Mouse (Mus musculus): ENCODE results near the gene Rab5if.
"Not testable (repeated sequence)": the region's sequence is repeated elsewhere in the genome, so short reads cannot be mapped to it uniquely, and the experiment has no call there.

Rab5if gene

DNA sequence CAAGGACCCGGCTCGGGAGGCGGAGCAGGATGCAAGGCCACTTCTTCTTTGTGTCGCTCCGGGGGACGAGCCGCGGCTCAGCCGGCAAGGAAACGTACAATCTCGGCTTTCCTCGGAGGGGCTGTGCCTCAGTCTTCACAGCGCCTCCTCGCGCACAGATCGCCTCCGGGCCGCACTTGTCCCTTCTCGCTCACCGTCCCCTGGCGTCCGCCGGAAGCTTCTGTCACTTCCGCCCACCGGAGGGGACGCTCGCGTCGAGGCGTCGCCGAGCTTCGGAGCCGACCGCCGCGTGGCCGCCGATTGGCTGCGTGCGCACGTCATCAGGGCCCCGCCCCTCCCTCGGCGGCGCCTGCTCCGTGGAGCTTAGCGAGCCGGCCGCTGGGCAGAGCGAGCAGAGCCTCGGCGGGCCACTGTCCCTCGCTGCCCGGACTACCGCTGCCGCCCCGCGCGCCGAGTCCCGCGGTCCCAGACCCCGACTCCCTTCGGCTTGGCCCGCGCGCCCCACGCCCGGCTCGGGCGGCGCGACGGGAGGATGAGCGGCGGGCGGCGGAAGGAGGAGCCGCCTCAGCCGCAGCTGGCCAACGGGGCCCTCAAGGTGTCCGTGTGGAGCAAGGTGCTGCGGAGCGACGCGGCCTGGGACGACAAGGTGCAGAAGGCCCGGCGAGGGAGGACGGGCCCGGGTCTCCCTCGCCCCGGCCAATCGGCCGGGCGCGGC, at the start of gene Rab5if:
TSS of gene Rab5if (plus strand) at position 357 of the 715 bp plus-strand sequence.
- peak; percentile 99 for DNase-seq

DNA sequence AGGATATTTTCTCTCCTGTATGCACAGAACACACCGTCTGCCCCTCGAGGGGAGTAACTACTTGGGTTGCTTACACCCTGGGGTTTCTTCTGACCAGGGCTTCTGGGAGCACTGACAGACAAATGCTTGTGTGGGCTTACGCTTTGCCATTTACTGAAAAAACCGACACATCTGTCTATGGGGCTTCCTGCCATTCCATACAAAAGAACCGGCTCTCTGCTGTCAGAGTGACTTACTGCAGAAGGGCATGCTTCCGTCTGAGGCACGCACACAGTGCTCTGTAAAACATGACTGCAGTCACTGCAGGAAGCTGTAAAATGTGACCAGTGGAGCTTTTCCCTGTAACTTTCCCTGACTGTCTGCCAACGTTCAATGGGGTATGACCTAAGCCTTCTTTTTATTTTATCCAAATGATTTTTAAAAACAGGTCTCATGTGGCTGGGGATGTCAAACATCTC, 48.6 kb upstream of the Rab5if start:
- peak; percentile 34 to 42 for DNase-seq

DNA sequence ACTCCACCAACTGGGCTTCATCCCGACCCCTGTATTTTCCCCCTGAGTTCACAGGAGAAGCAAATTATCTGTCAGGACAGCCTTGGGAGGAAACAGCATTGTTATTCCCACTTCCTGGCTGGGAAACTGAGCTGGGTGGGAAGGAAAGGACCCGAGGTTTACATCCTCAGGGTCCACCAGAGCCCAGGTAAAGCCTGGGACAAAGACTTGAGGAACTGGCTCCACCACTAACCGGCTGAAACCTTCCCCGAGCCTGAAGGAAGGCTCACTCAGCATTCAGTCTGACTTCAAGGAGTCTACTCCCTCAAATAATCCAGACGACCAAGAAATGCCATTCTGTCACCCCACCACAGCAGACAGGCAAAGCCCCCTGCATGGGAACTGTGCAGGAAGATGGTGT, 48.0 kb upstream of the Rab5if start:
- DNase-seq = no peak

DNA sequence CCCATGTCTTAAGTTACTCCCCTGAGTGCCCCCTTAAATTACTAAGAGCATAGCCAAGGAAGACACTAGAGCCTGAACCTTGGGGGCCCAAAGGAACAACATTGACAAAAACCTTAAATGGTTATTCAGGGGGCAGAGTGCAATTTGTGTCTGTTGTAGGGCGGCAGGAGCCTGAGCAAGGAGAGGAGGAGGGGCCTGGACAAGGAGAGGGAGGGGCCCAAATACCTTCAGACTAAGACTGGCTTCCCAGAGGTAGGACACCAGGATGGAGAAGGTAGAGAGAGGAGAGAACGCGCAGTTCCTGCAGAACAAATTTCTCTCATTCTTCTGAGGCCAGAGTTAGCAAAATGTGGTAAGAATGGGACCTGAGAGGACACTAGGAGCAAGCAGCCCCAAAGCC, 47.5 kb upstream of the Rab5if start:
- DNase-seq = no peak

DNA sequence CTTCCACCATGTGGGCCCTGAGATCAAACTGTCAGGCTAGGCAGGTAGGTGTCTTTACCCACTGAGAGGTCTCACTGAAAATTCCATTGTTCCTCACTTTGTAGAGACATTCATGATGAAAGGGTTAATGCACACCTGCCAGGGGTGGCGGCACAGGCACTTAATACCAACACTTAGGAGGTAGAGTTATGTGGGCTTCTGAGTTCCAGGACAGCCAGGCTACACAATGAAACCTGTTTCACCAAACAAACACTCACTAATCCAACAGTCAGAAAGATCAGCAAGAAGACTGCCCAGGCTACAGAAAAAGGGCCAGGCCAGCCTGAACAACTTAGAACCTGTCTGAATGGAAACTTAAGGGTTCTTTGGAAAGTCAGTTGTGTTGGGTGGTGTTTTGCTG, 46.8 kb upstream of the Rab5if start:
- DNase-seq = no peak

DNA sequence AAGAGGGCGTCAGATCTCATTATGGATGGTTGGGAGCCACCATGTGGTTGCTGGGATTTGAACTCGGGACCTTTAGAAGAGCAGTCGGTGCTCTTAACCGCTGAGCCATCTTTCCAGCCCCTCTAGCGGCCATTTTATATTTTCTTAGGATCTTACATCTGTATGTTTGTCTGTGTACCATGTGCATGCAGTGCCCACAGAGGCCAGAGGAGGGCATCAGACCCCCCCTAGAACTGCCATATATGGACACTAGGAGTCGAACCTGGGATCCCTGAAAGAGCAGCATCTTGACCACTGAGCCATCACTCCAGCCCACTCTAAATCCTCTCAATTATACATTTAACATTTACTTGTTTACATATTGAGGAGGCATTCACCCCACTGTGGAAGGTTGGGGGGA, 37.8 kb upstream of the Rab5if start:
- not testable (repeated sequence) for DNase-seq

DNA sequence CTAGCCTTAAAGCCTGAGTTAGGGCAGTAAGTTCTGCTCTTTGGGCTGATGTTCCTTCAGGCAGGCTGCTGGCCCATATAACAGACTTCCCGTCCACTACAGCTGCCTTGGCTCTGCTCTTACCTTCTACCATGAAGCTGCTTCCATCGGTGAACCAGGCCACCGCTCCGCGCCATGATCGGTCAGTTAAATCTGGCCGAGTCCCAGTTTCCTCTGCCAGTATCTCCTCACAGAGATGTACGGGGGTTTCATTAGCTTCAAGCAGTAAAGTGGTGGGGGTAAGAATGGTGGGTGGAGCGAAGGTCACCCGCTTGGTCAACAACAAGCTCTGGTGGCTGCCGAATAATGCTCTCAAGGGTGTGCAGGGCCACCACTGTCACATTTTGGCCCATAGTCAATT, 28.6 kb upstream of the Rab5if start:
- no peak for DNase-seq

DNA sequence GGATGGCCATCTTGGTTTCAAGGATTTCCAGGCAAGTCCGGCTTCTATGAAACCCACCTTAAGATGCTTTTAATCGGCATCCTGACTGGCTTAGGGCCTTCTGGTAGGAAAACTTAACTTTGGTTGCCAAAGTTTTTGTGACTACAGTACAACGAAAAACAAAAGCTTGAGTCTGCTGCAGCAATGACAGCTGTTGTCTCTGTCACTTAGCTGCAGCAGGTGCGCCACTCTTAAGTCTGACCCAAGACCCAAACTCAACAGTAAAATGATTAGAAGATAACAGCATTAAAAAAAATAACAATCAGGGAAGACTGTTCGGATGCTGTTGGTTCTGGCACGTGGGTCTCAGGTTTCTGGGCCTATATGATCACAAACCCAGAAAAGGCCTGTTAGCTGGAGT, 24.1 kb upstream of the Rab5if start:
- no peak for DNase-seq

DNA sequence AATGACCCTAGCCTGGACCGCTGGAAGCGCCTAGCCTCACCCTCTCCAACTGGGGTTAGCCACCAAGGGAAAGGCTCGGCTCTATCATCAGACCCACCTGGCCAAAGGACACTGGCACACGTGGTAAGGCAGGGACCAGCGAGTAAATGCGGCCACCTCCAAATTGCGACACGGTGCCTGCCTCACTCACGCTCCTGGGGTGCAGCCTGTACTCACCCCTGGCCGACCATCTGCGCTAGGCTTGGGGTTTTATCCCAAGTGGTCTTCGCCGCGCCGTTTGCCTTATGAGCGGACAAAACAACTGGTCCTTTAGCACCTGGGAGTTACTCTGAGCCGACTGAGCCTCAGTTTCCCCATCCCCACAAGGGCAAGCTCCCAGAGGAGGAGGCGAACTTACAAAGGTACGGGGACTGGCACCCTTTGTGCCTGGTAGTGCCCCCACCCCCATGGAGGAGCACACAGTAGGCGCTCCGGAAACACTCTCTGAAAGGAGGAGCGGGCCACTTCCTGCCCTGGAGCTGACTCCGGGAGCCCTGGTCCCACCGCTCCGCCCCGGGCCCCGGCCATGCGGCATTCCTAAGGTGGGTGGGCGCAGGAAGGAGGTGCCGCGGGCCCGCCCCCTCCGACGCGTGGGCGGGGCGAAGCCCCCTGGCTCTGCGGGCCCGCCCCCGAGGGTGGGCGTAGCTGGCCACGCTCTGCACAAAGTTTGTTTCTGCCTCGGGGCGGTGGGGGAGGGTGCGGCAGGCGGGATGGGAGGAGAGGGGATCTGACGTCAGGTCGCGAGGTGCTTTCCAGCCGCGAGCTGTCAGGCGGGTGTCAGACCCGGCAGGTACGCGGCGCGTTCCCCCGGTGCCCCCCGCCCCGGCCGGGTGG, 23.4 kb upstream of the Rab5if start, which contains the start of gene Tgif2:
TSS of gene Tgif2 (plus strand) at position 689 of the 873 bp plus-strand sequence.
- peak; percentile 91 to 96 for DNase-seq

DNA sequence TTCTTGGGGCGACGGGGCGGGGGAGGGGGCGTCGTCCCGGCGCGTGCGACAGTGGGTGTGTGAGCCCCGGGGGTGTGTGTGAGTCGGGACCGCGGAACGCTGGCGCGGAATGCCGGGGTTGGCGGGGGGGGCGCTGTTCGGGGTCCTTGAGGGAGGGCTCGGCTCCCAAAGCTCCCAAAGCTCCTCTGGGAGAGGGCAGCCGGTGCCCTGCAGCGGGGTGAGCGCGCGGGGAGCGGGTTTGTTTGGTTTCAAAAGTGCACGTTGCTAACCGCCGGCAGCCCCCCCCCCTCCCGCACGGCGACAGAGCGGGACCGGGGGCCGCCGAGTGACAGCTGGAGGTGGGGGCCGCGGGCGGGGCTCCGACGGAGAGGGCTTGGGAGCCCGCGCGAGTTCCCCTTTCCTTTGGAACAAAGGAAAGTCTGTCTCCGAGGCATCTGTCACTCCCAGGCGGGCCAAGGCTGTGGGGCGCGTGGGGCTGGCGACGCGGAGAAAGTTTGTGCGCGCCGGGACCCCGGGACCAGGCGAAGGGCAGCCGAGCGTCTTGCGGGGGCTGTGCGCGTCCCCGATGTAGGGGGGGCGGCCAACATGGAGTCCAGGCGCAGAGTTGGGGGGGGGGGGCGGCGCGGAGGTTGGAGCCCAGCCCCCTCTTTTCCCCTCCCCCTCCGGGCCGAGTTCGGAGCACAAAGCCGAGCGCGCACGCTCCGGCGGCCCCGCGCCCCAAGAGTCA, 22.5 kb upstream of the Rab5if start:
- peak; percentile 56 to 63 for DNase-seq

DNA sequence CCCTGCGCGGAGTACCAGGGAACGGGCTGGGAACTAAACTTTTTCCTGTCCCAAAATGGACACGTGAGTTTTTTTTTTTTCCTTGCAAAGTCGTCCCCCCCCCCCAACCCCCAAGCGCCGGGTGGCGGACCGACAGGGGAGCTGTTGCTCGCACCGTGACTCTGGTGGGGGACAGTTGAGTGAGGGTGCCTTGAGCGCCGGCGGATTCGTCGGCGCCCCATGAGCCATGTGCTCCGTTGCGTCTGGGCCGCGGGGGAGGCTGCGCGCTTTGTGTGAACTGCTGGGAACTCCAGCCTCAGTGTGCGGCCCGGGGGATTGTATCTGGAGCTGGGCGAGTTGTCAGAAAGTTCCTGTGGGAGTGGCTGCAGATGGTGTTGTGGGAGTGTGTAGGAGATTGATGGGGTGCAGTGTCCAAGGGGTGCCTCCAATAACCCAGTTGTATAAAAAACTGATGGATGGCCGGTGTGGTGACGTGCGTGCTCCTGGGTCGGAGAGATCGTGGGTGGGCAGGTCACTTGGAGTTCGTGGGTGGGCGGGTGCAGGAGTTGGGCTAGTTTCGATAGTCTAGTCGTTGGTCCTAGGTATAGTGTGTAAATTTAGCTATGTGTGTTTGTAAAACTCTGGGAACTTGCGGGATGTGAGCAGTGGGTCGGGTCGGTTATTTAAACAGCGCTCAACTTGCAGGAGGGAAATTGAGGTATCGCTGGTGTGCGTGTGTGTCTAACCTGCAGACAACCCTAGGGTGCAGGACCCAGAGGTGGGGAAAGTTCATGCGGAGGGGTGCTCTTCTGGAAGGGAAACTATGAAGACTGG, 21.7 kb upstream of the Rab5if start:
- DNase-seq = peak; percentile 75 to 83

DNA sequence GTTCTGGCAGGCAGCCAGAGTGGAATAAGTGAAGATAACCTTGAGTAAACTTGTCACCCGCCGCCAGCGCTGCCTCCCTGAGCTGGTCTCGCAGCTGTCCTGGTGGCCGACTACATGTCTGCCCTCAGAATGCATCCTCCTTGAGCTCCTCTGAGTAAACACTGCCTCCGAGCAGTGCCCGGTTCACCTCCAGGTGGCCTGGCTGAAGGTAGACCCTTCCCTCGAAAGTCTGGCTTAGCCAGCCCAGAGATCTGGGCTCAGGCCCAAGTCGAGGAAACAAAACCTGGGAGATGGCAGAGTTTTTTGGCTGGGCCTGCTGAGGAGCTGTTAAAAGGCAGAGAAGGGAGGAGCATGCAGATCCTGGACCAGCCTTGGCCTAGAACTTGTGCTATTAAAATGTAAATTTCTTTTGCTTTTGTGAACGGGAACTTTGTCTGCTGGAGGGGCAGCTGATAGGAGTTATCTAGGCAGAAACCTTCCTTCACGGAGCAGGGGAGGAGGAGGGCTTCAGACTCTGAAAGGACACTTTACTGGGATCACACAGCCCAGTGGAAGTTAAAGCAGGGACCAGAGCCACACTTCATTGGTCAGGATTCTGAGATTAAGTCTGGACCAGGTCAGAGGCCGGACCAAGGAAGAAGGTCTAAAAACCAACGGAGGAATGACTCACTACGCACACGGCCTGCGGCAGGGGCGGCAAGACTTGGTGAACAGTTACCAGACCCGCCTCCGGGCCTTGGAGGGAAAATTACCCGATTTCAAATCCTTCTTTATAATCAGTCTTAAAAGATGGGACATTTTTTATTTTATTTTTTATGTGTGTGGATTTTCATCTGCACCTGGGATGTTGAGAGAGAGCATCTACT, 20.9 kb upstream of the Rab5if start:
- DNase-seq = peak; percentile 62 to 68

DNA sequence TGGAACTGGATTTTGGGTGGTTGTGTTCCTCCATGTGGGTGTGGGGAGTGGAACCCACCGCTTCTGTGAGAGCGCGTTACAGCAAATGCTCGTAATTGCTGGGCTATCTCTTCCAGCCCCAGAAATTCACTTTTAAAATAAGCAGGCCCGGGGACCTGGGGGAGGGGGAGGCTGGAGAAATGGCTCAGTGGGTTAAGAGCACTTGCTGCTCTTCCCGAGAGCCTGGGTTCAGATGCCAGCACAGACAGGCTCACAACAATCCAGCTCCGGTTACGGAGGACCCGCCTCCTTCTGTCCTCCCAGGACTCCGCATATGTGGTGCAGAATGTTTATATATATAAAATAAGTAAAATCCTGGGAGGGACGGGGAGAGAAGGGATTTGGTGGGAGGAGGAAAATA, 20.2 kb upstream of the Rab5if start:
- no peak for DNase-seq

DNA sequence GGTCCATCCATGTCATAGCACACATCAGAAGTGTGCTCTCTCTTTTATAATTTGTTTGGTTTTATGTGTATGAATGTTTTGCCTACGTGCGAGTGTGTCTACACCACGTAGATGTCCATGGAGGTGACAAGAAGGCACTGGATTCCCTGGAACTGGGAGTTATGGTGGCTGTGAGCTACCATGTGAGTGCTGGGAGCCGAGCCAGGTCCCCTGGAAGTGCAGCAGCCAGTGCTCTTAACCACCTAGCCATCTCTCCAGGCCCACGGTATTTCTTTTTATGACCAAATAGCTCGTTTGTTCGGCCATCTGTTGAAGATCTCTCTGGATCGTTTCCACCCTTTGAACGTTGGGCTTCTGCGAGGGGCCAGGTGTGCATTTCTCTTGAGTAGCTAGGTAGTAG, 19.6 kb upstream of the Rab5if start:
- DNase-seq = no peak

DNA sequence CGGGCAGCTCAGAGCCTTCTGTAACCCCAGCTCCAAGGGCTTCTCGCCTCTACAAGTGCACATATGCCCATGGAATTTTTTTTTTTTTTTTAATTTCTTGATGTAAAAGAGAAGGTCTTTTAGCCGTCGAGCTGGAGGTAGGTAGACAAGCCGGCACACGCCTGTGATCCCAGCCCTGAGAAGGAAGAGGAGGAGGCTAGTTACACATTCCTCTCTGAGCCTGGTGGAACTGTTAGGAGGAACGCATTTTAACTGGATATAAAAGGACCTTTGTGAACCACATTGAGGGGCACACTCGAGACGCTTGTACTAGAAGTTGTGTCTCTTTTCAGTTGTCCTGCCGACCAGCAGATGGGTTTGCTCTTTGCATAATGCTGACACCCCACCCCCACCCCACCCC, 18.2 kb upstream of the Rab5if start:
- DNase-seq = no peak

DNA sequence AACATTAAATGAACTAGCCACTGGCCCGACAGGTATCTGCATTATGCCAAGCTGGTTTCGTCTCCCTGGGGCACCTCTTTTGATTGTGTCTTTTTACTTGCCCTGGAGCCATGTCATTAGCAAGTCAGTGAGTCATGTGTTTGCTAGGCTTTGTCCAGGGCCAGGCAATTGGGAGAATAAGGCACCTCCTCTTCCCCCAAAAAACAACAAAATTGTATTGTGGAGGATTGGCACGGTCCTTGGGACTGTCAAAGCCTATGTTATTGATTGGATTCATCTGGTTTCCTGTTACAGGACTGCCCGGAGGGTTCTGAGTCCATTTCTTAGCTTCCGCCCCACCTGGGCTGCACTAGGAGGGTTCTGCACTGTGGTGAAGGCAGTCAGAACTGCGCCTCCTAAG, 15.3 kb upstream of the Rab5if start:
- no peak for DNase-seq

DNA sequence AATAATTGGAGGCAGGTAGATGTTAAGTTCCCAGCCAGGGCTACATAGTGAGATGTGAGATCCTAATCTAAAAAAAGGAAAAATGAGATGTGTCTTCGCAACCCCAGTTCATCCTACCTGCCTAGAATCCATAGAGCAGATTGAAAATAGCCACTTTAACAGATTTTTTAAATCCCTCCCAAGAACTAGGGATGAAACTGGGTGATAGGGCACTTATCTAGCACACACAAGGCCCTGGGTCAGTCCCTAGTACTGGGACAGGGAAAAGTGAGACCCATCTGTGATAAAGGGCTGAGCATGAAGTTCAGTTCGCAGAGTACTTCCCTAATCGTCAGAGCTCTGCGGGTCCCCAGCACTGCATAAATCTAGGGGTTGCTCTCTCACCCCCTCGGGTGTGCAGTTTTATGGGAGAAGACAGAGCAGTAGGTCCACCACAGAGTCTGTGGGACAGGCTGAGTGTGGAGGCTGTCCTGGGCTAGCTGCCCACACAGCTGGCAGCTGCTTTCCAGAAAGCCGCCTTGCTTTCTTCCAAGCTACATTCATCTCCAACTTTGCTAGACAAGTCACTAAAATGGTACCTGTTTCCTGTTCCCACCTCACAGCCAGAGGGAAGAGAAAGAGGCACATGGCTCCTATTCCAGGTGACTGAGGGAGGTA, 14.3 kb upstream of the Rab5if start:
- DNase-seq = peak in 1 of 2 experiments; percentile 50

DNA sequence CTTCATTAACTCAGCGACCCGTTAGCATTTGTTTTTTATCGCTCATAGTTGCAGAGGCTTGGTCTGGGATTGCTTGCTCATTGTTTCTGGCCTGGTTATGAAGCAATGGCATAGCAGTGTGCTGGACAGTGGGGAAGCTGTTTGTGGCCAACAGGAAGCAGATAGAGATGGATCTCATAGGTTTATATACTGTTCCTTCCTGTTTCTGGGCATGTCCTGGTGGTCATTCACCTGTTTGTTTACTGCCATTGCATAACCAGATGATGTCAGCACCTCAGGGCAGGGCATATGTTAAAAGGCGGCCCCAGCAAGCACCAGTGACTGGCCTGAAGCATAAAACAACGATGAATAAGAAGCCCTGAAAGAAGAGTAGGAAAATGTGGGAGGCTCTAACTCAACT, 12.4 kb upstream of the Rab5if start:
- no peak for DNase-seq

DNA sequence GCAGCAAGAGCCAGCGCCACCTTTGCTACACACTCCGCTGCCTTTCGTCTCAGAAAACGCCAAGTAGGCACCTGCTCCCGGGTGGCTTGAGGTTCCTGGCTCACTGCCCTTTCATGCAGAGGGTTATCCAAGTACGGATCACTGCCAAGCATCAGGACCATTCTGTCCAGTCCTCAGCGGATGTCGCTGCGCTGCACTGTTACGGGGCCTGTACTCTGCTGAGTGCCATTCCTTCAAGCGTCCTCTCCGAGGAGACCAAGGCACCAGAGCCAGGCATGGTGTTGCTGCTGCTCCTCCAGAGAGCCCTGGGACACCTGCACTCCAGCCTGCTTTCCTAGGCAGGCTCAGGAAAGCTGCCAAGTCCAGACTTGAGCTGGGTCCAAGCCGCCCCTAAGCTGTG, 9.3 kb upstream of the Rab5if start:
- not testable (repeated sequence) for DNase-seq

DNA sequence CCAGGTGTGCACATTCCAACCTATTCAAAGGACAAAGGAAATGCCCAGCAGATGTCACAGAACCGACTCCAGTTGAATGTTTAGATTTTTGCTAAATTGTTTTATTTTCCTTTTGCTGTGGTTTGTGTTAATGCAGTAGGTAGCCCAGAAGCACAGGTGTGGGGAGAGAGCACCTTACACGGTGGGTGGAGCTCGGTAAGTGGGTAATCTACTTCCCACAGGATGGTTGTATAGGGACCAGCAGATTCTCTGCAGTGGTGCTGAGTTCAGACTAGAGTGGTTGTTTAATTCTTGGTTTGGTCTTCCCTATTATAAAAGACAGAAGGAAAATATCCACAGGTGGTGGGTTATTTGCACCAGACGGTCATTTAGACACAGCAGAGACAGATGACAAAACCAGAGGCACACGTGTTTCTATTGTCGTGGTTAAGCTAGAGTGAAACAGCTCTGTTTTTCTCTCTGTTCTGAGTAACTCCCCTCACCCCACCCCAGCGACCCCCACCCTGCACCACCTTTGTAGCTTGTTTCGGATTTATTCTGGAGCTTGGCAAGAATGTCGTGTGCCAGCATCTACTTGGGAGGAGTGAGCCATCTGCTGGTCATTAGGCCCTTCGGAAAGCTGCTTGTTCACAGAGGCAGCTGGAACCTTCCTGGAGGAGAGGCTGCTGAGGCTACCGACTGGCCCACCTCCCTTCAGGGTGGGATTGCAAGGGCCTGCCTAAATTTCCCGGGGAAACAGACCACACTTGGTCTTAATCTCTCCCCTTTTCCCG, 8.7 kb upstream of the Rab5if start:
- DNase-seq = peak in 1 of 2 experiments; percentile 61

Measured in lung, postnatal 4 days (tissue).